Mouse (Mus musculus): Measurements from ENCODE around the gene Rtbdn. TPM values are rescaled to one million over a fixed set of nuclear protein-coding genes. Genes with fewer than 3 reads are reported as not detected.

The Rtbdn gene
- 0.25 TPM in 1 of 2 replicates, not detected in the other for polyA plus RNA-seq (2014; fragmentation: Nextera tagmentation; extraction: Ambion mirVana)

- H3K27me3 ChIP-seq (ENCODE audit: control insufficient read depth, insufficient read depth, low read length): peaks cover 62% of the 10 kb centered on the region
- no peak within 1 kb of the TSS for H3K27ac ChIP-seq (ENCODE audit: low read depth, low read length)
- H3K36me3 ChIP-seq (ENCODE audit: control insufficient read depth, insufficient read depth, low read length): no peaks in the 10 kb centered on the region
- no peaks in the 10 kb centered on the region for H3K9me3 ChIP-seq (ENCODE audit: control insufficient read depth, low read length)
- H3K4me1 ChIP-seq (ENCODE audit: control insufficient read depth, insufficient read depth, low read length): peaks cover 8% of the 10 kb centered on the region; the same call in 1 of the 2 replicates
- H3K4me3 ChIP-seq (ENCODE audit: low read depth, low read length): peak within 1 kb of the TSS; percentile 56
- peak within 1 kb of the TSS; percentile 93 for H3K4me2 ChIP-seq (ENCODE audit: low read depth)
- DNase-seq (ENCODE audit: low spot score) (peak; percentile 40), ATAC-seq (ENCODE audit: insufficient read depth, low FRiP score, low TSS enrichment) (no peak)
- 9% methylated on average over 17 of the region's 17 CpGs for WGBS
- peak within 1 kb of the TSS; percentile 57 for H3K9ac ChIP-seq (ENCODE audit: low read length)
These were observed at the start of gene Rtbdn for GRCm38 (mm10) chr8:84946528-84947240. TSS of gene Rtbdn (plus strand) at chr8:84946991.

DNA sequence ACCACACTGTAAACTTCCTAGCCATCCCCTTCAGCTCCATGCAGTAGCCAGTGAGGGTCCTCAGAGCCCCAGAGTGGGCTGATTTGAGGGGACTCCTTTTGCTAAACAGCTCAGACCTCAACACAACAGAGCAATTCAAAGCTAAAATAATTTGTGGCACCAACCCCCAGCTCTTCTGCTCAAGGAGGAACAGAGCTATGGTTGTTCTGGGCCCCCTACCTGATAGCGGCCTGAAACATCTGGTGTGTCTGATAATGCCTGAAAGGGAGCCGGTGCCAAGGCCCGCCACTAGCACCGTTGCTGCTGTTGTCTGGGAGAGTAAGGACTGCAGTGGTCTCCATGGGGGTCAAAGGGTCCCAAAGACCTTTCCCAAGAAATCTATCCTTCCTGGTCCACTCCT lies 45.7 kb upstream of the Rtbdn start:
- DNase-seq (ENCODE audit: low spot score) (no peak), ATAC-seq (ENCODE audit: insufficient read depth, low FRiP score, low TSS enrichment) (no peak)
- Histone ChIP-seq H3K27ac (ENCODE audit: low read depth, low read length) (no peak overlapping the region), H3K4me1 (ENCODE audit: control insufficient read depth, insufficient read depth, low read length) (0 out of 2 replicates have a peak, but pooled peaks cover 2% of the 10 kb centered on the region), H3K4me2 (ENCODE audit: low read depth) (no peak overlapping the region), H3K9me3 (ENCODE audit: control insufficient read depth, low read length) (no peaks in the 10 kb centered on the region), H3K27me3 (ENCODE audit: control insufficient read depth, insufficient read depth, low read length) (peaks cover 9% of the 10 kb centered on the region; the same call in 1 of the 2 replicates), H3K4me3 (ENCODE audit: low read depth, low read length) (no peak overlapping the region), H3K36me3 (ENCODE audit: control insufficient read depth, insufficient read depth, low read length) (no peaks in the 10 kb centered on the region), H3K9ac (ENCODE audit: low read length) (no peak overlapping the region)
- WGBS: 57% methylated on average over 3 of the region's 4 CpGs

DNA sequence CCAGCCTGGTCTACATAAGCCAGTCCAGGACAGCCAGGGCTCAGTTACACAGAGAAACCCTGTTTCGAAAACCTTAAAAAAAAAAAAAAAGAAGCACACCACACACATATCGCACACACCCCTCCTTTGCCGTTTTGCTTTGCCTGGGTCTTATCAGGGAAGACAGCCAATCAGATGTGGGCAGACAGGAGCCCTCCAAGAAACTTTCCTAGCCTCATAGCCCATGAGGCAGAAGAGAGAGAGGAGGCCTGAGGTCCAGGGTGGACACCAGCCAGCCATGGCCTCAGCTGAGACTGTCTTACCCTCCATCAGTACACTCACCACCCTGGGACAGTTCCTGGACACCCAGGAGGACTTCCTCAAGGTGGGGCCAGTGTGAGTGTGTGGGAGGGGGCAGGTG lies 45.0 kb upstream of the Rtbdn start, which contains the start of gene Klf1:
Klf1 (plus strand) TSS at position 177 of the 400 bp plus-strand sequence.
- Histone ChIP-seq H3K4me3 (ENCODE audit: low read depth, low read length) (peak within 1 kb of the TSS; percentile 44), H3K9ac (ENCODE audit: low read length) (peak within 1 kb of the TSS; percentile 52), H3K9me3 (ENCODE audit: control insufficient read depth, low read length) (no peaks in the 10 kb centered on the region), H3K4me1 (ENCODE audit: control insufficient read depth, insufficient read depth, low read length) (0 out of 2 replicates have a peak, but pooled peaks cover 2% of the 10 kb centered on the region), H3K27me3 (ENCODE audit: control insufficient read depth, insufficient read depth, low read length) (peaks cover 9% of the 10 kb centered on the region; the same call in 1 of the 2 replicates), H3K4me2 (ENCODE audit: low read depth) (peak within 1 kb of the TSS; percentile 71), H3K27ac (ENCODE audit: low read depth, low read length) (no peak within 1 kb of the TSS), H3K36me3 (ENCODE audit: control insufficient read depth, insufficient read depth, low read length) (no peaks in the 10 kb centered on the region)
- ATAC-seq (ENCODE audit: insufficient read depth, low FRiP score, low TSS enrichment) (no peak), DNase-seq (ENCODE audit: low spot score) (no peak)
- WGBS: 76% methylated on average over 3 of the region's 3 CpGs

- ATAC-seq (ENCODE audit: insufficient read depth, low FRiP score, low TSS enrichment) (no peak; the same call in 1 of the 2 replicates), DNase-seq (ENCODE audit: low spot score) (peak; percentile 46)
- Histone ChIP-seq H3K27ac (ENCODE audit: low read depth, low read length) (no peak overlapping the region), H3K9ac (ENCODE audit: low read length) (peak overlapping the region; percentile 52), H3K4me1 (ENCODE audit: control insufficient read depth, insufficient read depth, low read length) (0 out of 2 replicates have a peak, but pooled peaks cover 2% of the 10 kb centered on the region), H3K27me3 (ENCODE audit: control insufficient read depth, insufficient read depth, low read length) (peaks cover 9% of the 10 kb centered on the region; the same call in 1 of the 2 replicates), H3K4me2 (ENCODE audit: low read depth) (peak overlapping the region; percentile 71), H3K36me3 (ENCODE audit: control insufficient read depth, insufficient read depth, low read length) (no peaks in the 10 kb centered on the region), H3K9me3 (ENCODE audit: control insufficient read depth, low read length) (no peaks in the 10 kb centered on the region), H3K4me3 (ENCODE audit: low read depth, low read length) (peak overlapping the region; percentile 44)
- 3% methylated on average over 24 of the region's 24 CpGs for WGBS
These were observed 44.3 kb upstream of the Rtbdn start for GRCm38 (mm10) chr8:84902367-84902919.

GRCm38 (mm10) chr8:84902920-84903661 lies 43.7 kb upstream of the Rtbdn start:
- DNase-seq (ENCODE audit: low spot score) (peak; percentile 93), ATAC-seq (ENCODE audit: insufficient read depth, low FRiP score, low TSS enrichment) (peak; percentile 82)
- H3K4me3 ChIP-seq (ENCODE audit: low read depth, low read length): peak overlapping the region; percentile 44
- under 1% methylated on average over 67 of the region's 68 CpGs for WGBS
- H3K27me3 ChIP-seq (ENCODE audit: control insufficient read depth, insufficient read depth, low read length): peaks cover 9% of the 10 kb centered on the region; the same call in 1 of the 2 replicates
- H3K9ac ChIP-seq (ENCODE audit: low read length): peak overlapping the region; percentile 52
- 0 out of 2 replicates have a peak, but pooled peaks cover 2% of the 10 kb centered on the region for H3K4me1 ChIP-seq (ENCODE audit: control insufficient read depth, insufficient read depth, low read length)
- H3K9me3 ChIP-seq (ENCODE audit: control insufficient read depth, low read length): no peaks in the 10 kb centered on the region
- H3K4me2 ChIP-seq (ENCODE audit: low read depth): peak overlapping the region; percentile 71
- H3K27ac ChIP-seq (ENCODE audit: low read depth, low read length): no peak overlapping the region
- no peaks in the 10 kb centered on the region for H3K36me3 ChIP-seq (ENCODE audit: control insufficient read depth, insufficient read depth, low read length)

GRCm38 (mm10) chr8:84904351-84904750 lies 42.4 kb upstream of the Rtbdn start:
- Histone ChIP-seq H3K27ac (ENCODE audit: low read depth, low read length) (no peak overlapping the region), H3K4me1 (ENCODE audit: control insufficient read depth, insufficient read depth, low read length) (0 out of 2 replicates have a peak, but pooled peaks cover 2% of the 10 kb centered on the region), H3K4me3 (ENCODE audit: low read depth, low read length) (no peak overlapping the region), H3K9me3 (ENCODE audit: control insufficient read depth, low read length) (no peaks in the 10 kb centered on the region), H3K4me2 (ENCODE audit: low read depth) (no peak overlapping the region), H3K27me3 (ENCODE audit: control insufficient read depth, insufficient read depth, low read length) (peaks cover 13% of the 10 kb centered on the region), H3K36me3 (ENCODE audit: control insufficient read depth, insufficient read depth, low read length) (no peaks in the 10 kb centered on the region), H3K9ac (ENCODE audit: low read length) (no peak overlapping the region)
- no peak for DNase-seq (ENCODE audit: low spot score)
- 91% methylated on average over 7 of the region's 7 CpGs for WGBS
- no peak for ATAC-seq (ENCODE audit: insufficient read depth, low FRiP score, low TSS enrichment)

GRCm38 (mm10) chr8:84907037-84907436 lies 39.8 kb upstream of the Rtbdn start:
- no peaks in the 10 kb centered on the region for H3K36me3 ChIP-seq (ENCODE audit: control insufficient read depth, insufficient read depth, low read length)
- H3K9me3 ChIP-seq (ENCODE audit: control insufficient read depth, low read length): no peaks in the 10 kb centered on the region
- DNase-seq (ENCODE audit: low spot score): no peak
- H3K27ac ChIP-seq (ENCODE audit: low read depth, low read length): no peak overlapping the region
- no peak overlapping the region for H3K4me2 ChIP-seq (ENCODE audit: low read depth)
- H3K9ac ChIP-seq (ENCODE audit: low read length): no peak overlapping the region
- H3K4me3 ChIP-seq (ENCODE audit: low read depth, low read length): no peak overlapping the region
- peaks cover 34% of the 10 kb centered on the region for H3K27me3 ChIP-seq (ENCODE audit: control insufficient read depth, insufficient read depth, low read length)
- H3K4me1 ChIP-seq (ENCODE audit: control insufficient read depth, insufficient read depth, low read length): 0 out of 2 replicates have a peak, but pooled peaks cover 2% of the 10 kb centered on the region
- ATAC-seq (ENCODE audit: insufficient read depth, low FRiP score, low TSS enrichment): no peak
- 93% methylated on average over 9 of the region's 9 CpGs for whole genome bisulfite sequencing

GRCm38 (mm10) chr8:84907493-84907892 lies 39.3 kb upstream of the Rtbdn start:
- Histone ChIP-seq H3K9ac (ENCODE audit: low read length) (no peak overlapping the region), H3K27me3 (ENCODE audit: control insufficient read depth, insufficient read depth, low read length) (peaks cover 34% of the 10 kb centered on the region), H3K9me3 (ENCODE audit: control insufficient read depth, low read length) (no peaks in the 10 kb centered on the region), H3K36me3 (ENCODE audit: control insufficient read depth, insufficient read depth, low read length) (no peaks in the 10 kb centered on the region), H3K27ac (ENCODE audit: low read depth, low read length) (no peak overlapping the region), H3K4me3 (ENCODE audit: low read depth, low read length) (no peak overlapping the region), H3K4me2 (ENCODE audit: low read depth) (no peak overlapping the region), H3K4me1 (ENCODE audit: control insufficient read depth, insufficient read depth, low read length) (peaks cover 1% of the 10 kb centered on the region; the same call in 1 of the 2 replicates)
- 82% methylated on average over 8 of the region's 8 CpGs for WGBS
- no peak for ATAC-seq (ENCODE audit: insufficient read depth, low FRiP score, low TSS enrichment)
- no peak for DNase-seq (ENCODE audit: low spot score)

Data from neural tube, embryonic 11.5 days (tissue).